Mouse (Mus musculus): ENCODE results near the gene Abtb1. TPM values are rescaled to one million over a fixed set of nuclear protein-coding genes. Genes with fewer than 3 reads are reported as not detected.

Abtb1 gene
- 10 to 100 TPM; 19.3 to 30.3 TPM for total RNA-seq (2021)
- long read RNA-seq, experiment 1, transcript Abtb1-201 (12 exons, 1,845 nt) = major isoform, 43 of 66 reads
- long read RNA-seq, experiment 1, partial matches to known transcripts = 5 of 66 reads
- long read RNA-seq, experiment 1, other reads (novel, unspliced or antisense) = 17 of 66 reads
- long read RNA-seq, experiment 2, transcript Abtb1-201 (12 exons, 1,845 nt) = major isoform, 11 of 20 reads
- long read RNA-seq, experiment 2, partial matches to known transcripts = 1 of 20 reads
- long read RNA-seq, experiment 2, other reads (novel, unspliced or antisense) = 8 of 20 reads

DNA sequence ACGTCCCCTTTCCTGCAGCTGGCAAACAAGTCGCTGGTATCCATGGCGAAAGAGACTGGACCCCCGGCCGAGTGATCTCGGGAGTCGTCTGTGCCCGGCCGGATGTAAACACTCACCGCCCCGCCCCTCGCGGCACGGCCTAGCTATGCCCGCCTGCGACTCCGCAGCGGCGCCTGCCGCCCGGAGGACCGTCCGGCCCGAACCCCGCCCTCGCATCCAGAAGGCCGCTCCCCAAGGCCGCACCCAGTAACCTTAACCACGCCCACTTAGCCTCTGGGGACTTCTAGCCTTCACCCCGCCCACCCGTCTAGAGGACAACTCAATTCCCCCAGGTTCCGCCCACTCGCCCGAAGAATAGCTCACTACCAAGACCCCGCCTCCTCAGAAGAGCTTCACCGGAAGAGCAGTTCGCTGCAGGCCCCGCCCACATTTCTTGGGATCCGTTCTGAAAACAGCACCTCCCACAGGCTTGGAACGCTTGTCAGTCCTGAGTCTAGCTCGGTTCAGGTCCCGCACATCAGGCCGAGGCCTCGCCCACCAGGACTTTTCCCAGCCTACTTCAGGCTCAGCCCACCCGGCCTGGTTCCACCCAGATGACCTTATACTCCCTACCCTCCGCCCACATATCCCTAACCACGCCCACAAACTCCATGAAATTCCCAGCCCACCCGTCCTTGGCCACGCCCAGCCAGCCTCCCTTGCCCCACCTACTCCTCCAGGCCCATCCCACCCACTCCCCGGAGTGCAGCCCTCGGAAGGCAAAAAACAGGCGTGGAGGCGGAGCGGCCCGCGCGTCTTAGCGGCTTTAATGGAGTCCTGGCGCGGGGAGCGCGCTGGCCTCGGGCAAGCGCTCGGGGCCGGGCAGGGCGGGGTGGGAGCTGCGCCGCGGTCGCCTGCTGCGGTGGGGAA is at the start of gene Abtb1:
Abtb1 (minus strand) TSS at position 204 of the 909 bp plus-strand sequence.
- peak; percentile 99 for DNase-seq

DNA sequence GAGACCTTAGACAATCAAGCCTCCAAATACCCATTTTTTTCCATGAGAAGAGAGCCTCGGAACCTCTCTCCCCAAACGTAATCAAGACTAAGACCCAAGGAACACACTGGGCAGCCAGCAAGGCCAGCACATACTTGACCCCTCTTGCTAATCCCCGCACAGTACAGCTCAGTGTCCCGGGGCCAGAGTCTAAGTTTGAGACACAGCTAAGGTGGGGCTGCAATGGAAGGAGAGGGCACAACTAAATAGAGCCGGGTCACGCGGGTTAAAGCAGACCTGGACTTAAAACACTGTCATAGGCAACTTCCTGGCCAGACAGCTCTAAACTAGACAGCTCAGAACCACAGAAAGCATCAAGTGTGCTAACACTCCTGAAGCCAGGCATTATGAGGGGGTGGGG is 49.0 kb upstream of the Abtb1 start:
- DNase-seq = no peak

DNA sequence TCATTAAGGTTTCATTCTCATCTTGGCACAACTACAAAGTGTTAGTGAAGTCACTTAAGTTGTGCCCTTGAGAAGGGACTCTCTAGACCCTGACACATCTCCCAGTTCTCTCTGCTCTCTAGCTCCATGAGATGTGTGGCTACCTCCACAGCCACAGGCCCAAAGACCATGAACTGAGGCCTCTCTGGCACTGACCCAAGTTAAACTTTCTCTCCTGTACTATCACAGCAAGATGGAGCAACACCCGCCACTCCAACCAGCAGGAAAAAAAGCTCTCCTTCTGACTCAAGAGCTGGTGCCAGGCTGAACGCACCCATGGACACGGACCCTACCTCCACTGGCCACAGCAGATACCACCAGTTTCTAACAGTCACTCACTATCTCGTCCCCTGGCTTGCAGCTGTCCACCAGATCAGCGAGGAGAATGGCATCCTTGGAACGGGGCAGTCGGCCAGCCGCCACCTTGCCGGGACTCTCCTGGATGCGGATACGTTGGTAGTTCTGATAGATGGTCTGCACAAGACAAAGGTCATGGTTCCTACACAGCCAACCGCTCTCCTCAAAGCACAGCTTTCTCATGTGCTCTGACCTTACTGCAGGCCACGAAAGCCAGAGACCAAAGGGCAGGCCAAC is 47.7 kb upstream of the Abtb1 start:
- peak; percentile 52 to 58 for DNase-seq

DNA sequence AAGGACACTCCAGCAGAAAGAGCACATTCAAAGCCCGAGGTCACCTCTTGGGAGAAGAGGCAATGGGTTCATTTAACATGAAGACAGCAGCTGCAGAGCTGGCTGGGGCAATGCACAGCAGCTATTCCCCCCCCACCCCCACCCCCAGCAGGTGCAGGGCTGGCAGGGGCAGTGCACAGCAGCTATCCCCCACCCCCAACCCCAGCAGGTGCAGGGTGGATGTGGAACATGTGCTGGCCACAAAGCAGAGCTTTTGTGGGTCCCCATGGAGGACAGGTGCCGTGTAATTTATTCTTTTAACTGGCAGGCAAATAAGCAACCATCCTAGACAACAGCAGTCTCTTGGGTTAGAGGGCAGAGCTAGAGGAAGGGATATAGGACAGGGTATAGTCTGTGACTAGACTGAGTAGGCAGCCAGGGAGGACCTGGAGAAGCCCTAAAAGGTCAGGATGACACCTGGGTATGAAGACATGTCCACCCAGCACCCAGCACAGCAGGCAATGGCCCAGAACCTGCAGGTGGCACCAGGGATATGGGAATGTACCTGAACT is 44.7 kb upstream of the Abtb1 start:
- no peak for DNase-seq

DNA sequence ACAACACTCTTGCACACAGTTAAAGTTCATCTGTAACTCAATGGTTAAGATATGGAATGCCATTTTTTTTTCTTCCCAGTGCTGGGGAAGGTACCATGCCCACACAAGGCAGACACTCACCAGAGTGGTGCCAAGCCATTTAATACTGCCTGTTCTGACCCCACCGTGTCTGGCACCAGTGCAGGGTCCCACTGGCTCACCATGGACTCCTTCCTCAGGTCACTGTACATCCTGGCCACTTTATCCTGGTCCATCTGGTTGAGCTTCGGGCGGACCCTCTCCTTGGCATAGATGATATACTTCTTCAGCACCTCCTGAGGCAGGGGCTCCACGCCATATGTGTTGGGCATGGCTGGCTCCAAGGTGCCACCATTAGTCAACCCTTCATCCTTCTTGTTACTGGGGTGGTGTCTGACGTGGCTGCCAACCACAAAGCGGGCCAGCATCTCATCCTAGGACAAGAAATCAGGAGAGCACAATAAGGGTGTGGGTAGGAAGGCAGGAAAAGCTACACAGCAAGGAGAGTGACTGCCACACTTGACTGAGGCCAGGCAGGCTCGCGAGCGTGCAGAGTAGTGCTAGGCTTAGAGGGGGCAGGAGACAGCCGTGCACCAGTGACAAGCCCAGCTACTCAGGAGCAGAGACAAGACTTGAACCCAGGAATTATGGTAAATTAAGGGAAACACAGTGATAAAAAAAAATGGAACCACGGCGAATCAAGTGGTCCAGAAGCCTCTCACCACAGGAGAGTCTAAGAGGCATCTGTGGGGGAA is 44.0 kb upstream of the Abtb1 start:
- no peak for DNase-seq

DNA sequence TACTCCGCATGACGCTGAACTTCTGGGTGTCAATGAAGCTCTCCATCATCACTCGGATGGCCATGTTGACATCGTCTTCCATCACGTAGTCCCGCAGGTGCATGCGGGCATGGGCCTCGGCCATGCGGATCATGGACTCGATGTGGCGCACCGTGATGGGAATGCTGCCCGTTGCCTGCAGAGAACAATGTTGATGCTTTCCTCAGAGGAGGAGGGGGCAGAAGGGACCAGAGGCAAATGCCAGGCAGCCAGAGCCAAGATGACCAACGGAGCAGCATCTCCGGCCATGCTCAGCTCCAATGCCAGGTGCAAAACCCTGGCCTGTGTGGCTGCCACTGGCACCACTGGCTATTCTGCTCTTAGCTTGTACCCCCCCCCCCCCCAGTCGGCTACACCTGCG is 42.9 kb upstream of the Abtb1 start:
- no peak for DNase-seq

DNA sequence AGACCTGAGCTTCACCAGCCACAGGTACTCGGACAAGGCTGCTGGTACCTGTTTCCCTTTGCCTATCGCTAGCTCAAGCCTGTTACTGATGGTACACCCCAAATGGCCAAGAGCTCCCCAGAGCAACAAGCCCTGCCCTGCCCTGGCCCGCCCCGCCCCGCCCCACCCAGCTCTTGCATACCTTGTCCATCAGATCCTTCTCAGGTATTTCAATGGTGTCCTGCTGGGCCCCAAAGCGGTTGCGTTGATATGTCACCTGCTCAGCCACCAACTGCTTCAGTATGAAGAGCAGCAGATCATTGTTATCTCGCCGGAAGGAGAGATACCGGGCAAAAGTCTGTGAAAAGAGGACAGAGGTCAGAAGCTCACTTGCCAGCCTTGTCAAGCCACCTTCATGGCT is 42.4 kb upstream of the Abtb1 start:
- DNase-seq = no peak

DNA sequence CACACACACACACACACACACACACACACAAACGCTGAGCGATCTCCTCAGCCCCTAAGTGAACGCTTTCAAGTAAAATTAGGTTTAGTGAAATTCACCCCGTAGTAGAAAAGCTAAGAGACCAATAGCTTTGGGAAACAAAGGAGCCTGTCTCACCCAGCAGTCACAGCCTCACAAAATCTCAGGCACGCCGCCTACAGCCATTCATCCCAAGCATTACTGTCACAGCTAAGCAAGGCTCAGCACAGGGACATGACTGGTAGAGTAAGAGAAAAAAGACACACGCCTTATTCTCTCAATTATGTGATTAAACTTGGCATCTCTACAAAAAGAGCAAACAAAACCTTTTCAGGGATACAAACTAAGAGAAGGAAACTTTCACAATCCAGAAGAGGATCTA is 39.5 kb upstream of the Abtb1 start:
- no peak for DNase-seq

DNA sequence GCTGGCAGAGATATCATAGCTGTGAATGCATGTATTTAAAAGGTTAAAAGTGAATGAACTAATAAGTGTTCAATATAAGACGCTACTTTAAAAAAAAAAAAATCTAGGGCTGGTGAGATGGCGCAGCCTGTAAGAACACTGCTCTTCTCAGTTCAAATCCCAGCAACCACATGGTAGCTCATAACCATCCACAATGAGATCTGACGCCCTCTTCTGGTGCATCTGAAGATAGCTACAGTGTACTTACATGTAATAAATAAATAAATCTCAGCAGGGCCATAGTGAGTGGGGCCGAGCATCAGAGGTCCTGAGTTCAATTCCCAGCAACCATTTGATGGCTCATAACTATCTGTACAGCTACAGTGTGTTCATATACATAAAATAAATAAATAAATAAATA is 37.7 kb upstream of the Abtb1 start:
- DNase-seq = no peak

DNA sequence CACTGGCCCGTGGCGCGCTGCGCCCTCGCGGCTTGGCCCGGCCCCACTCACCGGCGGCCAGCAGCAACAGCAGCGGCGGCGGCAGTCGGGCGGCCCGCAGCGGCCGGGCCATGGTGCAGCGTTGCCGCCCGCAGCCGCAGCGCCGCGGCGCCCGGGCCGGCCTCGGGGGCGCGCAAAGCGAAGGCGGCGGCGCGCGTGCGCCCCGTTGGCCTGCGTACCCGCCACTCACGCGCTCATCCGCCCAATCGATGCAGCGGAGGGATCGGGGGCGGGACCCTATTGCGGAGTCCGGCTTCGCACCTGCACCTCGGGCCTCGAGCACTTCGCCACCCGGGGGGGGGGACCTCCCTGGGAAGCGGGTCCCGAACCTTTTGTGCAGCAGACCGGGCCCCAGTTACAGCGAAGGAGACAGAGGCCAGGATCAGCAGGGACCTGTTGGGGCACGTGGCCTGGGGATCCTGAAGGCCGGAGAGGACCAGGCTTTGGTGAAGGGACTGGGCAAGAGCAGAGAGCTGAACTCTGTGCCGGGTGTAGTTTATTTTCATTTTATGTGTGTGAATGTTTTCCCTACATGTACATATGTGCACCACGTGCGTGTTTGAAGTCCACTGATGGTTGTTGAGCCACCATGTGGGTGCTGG is 33.2 kb upstream of the Abtb1 start, which contains the start of gene Podxl2:
Podxl2 (minus strand) TSS at position 177 of the 641 bp plus-strand sequence.
- DNase-seq = peak; percentile 85 to 91

DNA sequence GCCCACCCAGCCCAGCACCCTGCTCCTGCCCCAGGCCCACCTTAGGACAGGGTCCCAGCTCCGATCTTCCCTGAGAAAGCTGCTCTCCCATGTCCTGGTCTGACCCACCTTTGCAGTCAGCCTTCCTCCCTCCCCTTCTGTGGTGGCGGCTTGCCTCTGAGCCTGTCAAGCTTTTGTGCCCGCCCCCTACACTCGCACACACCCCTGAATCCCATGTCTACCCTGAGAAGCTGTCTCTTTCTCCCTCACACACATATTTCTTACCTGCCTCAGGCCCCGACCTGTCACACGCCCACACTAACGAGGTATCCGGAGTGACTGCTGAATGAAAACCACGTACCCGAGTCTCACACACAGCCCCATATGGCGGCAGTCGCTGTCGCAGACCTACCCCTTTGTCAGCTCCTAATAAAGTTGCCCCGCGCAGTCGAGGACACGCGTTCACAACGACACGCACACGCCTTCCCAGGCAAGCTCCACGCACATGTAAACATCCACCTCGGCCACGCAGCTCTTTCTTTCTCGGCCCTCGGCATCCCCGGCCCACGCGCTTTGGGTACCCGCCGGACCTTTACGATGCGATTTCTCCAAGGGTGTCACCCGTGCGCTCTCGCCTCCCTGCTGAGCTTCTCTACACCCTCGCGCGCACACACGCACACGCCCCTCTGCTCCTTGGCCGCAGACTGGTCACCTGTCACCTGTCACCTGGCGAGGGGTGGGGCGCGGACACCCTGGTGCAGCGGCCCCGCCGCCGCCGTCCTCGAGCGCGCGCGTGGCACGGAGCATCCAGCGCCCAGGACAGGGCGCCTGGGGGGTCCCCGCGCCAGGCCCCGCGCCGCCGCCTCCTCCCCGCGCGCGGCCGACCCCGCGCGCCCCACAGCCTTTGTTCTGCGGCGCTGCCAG is 32.4 kb upstream of the Abtb1 start:
- DNase-seq = peak in 1 of 2 experiments; percentile 30

DNA sequence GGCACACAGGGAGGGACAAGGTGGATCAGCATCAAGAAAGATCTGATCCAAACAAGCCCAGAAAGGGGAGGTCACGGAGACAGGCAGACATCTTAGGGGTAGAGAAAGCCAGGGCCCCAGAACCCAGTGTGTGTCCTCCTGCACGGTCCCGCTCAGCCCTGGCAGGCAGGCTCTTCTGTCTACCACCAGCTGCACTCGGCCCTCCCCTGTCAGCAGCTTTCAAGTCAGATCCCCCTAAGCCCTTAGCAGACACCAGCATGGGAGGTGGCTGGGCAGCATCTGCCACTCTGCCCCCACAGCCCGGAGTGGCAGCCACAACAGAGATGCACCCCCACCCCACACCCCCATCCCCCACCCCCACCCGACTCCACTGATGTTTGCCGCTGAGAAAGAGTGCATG is 31.0 kb upstream of the Abtb1 start:
- DNase-seq = no peak

DNA sequence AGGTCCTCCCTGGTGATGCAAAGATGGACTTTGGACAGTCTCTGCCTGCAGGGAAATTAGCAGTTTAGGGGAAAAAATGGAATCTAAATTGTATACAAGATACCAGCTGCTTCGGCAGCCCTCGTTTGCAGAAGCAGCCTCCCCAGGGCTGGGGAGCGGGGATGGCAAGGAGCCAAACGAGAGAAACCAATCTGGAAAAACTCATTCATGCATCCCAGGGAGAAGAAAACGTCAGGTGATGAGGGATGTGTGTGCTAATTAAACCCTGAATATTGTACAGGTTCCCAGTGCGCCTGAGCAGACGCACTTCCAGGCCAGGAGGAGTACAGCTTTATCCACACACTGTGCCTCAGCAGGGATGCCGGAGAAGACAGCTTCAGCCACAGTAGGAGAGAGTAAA is 29.8 kb upstream of the Abtb1 start:
- no peak for DNase-seq

DNA sequence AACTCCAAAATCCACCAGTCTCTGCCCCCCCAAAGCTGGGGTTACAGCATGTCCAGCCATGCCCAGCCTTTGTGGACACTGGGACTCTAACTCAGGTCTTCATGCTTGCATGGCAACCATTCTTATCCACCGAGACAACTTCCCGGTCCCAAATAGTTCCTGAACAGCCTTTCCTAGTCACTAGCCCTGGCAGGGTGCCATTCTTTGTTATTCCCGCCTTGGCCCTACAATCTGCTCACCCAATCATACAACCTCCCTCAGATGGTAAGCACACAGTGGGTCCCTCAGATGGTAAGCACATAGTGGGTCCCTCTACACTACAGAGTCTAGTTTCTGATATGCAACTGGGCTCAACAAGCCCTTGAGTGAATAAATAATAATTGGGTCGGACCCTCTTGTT is 28.8 kb upstream of the Abtb1 start:
- DNase-seq = no peak

DNA sequence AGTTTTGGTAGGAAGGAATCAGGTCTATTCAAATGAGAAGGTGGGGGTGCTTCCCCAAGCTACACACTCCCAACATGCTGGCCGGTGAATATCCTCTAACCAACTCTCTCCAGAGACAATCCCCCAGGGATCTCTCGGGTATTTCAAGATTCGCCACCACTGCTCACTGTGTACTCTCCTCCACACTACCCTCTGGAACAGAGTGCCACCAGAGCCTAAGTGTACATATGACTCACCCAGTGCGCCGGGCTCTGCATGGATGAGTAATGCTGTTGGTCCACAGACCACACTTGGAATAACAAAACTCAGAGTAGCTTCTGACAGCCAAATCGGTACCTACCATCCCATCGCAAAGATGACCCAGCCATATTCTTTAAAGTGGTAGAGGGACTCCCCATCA is 27.7 kb upstream of the Abtb1 start:
- peak; percentile 65 to 69 for DNase-seq

DNA sequence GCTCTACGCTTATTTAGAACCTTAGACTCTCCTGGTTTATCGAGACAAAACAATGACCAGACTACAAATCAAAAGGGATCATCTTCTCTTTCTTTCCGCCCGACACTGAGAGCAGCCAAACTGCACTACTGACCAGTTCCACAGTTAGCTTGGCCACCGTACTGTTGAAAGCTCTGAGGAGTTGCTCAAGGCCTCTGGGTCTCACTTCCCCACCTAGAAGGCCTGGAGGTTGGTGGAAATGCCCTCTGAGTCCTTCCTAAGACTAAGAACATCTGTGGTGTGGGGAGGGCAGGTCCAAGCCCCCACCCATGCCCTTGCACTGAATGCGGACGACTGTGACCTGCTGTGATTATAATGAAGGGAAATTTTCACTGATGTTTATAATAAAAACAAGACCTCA is 23.9 kb upstream of the Abtb1 start:
- DNase-seq = no peak

DNA sequence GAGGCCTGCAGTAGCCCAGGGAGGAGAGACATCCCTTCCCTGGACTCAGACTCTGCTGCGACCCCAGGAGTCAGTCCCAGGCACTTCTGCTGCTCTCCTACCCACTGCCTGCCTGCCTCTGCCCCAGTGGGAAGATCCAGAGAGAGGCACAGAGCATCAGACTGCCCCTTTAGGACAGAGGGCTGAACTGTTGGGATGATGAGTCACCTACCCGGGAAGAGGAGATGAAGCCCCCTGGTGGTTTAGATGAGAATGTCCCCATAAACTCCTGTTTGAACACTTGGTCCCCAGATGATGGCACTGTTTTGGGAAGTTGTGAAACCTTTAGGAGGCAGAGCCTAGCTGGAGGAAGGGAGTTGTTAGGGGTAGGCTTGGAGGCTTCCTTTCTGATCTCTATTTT is 19.1 kb upstream of the Abtb1 start:
- peak; percentile 37 to 53 for DNase-seq

DNA sequence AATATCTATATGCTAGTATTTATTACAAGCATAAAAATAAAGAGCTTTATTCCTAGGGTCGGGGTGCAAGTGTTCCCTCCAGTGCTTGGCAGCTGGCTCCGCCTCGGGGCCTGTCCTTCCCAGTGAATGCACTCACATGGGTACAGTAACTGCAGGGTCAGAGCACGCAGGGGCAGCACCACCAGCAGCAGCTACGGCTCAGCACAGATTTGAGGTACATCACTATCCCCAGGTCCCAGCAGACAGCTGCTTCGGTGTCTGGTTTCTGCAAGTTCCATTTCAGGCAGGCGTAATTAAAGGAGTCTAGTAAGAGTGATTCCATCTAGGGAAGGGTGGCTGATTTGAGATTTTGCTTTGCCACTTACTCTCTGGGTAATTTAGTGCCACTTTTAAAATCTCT is 16.6 kb upstream of the Abtb1 start:
- DNase-seq = no peak

DNA sequence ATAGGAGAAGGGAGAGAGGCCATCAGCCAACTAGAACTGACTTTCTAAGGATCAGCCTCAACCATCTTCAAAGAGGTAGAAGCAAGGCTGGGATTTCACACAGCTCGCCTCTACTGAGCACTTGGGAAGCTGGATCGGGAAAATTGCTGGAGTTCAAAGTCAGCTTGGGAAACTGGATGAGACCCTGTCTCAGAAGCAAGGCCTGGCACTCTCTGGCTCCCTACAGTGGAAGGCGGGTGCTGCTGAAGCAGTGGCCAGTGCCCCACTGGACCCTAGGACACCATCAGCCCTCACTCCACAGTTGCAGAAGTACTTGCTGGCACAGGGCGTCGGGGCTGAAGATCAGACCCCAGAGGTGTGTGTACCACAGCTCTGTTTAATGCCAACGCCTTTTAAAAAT is 16.0 kb upstream of the Abtb1 start:
- no peak for DNase-seq

DNA sequence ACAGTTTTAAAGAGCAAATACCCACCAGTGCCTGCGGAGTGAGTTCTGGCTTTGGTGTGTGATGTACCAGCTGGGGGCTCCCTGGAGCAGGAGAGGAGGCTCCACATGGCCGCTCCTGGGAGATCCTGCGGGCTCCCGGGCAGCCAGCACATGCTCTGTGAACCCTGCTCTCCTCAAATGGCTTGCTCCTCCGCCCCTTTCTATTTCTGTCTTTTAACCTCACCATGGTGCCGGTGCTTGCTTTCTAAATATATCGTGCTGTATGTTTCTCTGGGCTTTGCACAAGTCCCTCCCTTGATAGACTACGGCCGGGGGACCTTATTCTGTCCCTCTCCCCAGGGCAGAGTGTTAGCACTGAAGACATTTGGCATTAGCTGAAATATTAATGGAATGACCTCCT is 15.5 kb upstream of the Abtb1 start:
- DNase-seq = peak; percentile 56 to 69
